Mouse (Mus musculus): Measurements from ENCODE around the gene AL732309.1. TPM values are rescaled to one million over a fixed set of nuclear protein-coding genes. Genes with fewer than 3 reads are reported as not detected.

The AL732309.1 gene
- polyA plus RNA-seq, 1 experiment from 2014 or later = 4.0 TPM

- Histone ChIP-seq H3K27ac (replicated peaks; ENCODE audit: low read depth, low read length) (no peak overlapping the region), H3K9ac (ENCODE audit: low read length) (no peak overlapping the region), H3K4me2 (ENCODE audit: low read depth, severe bottlenecking) (no peak overlapping the region; the same call in 1 of the 2 replicates), H3K9me3 (ENCODE audit: control insufficient read depth, low read length) (no peaks in the 10 kb centered on the region), H3K4me1 (ENCODE audit: control insufficient read depth, insufficient read depth, low read length) (peaks cover 11% of the 10 kb centered on the region; the same call in 1 of the 2 replicates), H3K4me3 (ENCODE audit: low read depth, low read length) (no peak overlapping the region), H3K36me3 (ENCODE audit: control insufficient read depth, insufficient read depth, low read length) (no peaks in the 10 kb centered on the region), H3K27me3 (ENCODE audit: control insufficient read depth, insufficient read depth, low read length) (peaks cover 29% of the 10 kb centered on the region)
- WGBS = 88% methylated on average over 3 of the region's 3 CpGs
- DNase-seq (ENCODE audit: low spot score) = no peak
- ATAC-seq (ENCODE audit: insufficient number of reproducible peaks, low FRiP score, low TSS enrichment, low read depth) = no peak
These were observed 6.9 kb downstream of the AL732309.1 start for GRCm38 (mm10) chr2:25239766-25240165.

DNA sequence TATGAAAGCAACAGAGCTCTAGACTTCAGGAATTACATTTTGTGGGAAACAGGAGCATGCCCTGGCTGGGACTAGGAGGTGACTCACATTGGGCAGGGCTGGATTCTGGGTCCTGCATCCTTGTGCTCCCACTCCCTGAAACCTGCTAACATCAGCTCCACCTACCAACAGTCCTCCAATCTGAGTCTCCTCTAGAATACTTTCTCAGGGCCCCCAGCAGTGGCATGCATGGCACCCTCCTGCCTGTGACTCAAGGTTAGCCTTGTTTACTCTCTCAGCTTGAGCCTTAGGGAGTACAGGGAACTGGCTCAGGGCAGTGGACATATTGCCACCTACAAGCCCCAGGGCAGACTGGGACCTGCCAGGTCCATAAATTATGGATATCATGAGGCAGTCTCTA, 8.6 kb downstream of the AL732309.1 start:
- Histone ChIP-seq H3K4me3 (ENCODE audit: low read depth, low read length) (no peak overlapping the region), H3K36me3 (ENCODE audit: control insufficient read depth, insufficient read depth, low read length) (no peaks in the 10 kb centered on the region), H3K4me1 (ENCODE audit: control insufficient read depth, insufficient read depth, low read length) (peaks cover 11% of the 10 kb centered on the region; the same call in 1 of the 2 replicates), H3K4me2 (ENCODE audit: low read depth, severe bottlenecking) (no peak overlapping the region), H3K9me3 (ENCODE audit: control insufficient read depth, low read length) (no peaks in the 10 kb centered on the region), H3K27ac (replicated peaks; ENCODE audit: low read depth, low read length) (no peak overlapping the region), H3K27me3 (ENCODE audit: control insufficient read depth, insufficient read depth, low read length) (peaks cover 23% of the 10 kb centered on the region), H3K9ac (ENCODE audit: low read length) (no peak overlapping the region)
- ATAC-seq (ENCODE audit: insufficient number of reproducible peaks, low FRiP score, low TSS enrichment, low read depth) (no peak), DNase-seq (ENCODE audit: low spot score) (no peak)

DNA sequence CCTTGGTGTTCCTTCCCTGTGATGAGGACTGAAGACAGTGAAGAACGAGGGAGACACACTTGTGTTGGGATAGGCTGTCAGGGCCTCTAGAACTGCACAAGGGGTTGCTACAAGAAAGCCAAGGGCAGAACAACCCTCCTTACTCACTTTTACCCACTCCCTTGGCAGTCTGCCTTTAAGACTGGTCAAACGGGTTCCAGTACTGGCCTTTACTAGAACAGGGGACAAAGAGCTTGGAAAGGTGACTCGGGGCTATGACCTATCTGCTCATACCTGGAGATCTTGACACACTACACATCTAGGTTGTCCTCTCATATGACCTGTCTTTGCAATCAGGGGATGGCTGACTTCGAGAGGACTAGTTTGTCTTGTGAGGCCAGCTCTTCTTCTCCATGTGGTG, 9.1 kb downstream of the AL732309.1 start:
- Histone ChIP-seq H3K9ac (ENCODE audit: low read length) (no peak overlapping the region), H3K9me3 (ENCODE audit: control insufficient read depth, low read length) (no peaks in the 10 kb centered on the region), H3K4me2 (ENCODE audit: low read depth, severe bottlenecking) (no peak overlapping the region), H3K27ac (replicated peaks; ENCODE audit: low read depth, low read length) (no peak overlapping the region), H3K4me3 (ENCODE audit: low read depth, low read length) (no peak overlapping the region), H3K27me3 (ENCODE audit: control insufficient read depth, insufficient read depth, low read length) (peaks cover 18% of the 10 kb centered on the region), H3K4me1 (ENCODE audit: control insufficient read depth, insufficient read depth, low read length) (peaks cover 11% of the 10 kb centered on the region; the same call in 1 of the 2 replicates), H3K36me3 (ENCODE audit: control insufficient read depth, insufficient read depth, low read length) (no peaks in the 10 kb centered on the region)
- ATAC-seq (ENCODE audit: insufficient number of reproducible peaks, low FRiP score, low TSS enrichment, low read depth) (no peak), DNase-seq (ENCODE audit: low spot score) (no peak)
- WGBS = 61% methylated on average over 4 of the region's 4 CpGs

DNA sequence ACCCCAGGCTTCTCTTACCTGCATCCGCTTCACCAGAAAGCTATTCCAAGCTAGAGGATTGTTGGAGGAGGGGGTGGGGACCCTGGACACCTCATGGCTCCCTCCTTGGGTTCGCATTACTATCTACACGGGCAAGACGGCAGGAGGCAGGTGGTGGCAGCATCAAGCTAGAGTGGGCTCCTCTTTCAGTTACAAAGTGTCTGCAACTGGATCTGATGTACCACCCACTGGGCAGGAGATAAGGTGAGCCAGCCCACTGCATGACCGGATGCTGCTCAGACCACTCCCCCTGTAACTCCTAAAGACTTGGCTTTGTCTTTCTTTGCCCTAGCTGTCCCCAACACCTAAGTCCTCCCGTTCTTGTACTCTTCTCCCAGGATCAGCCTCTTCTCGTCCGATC, 10.0 kb downstream of the AL732309.1 start, which contains the start of gene Rnf224:
Rnf224 (minus strand) TSS at position 174 of the 400 bp plus-strand sequence.
- H3K4me2 ChIP-seq (ENCODE audit: low read depth, severe bottlenecking) = no peak within 1 kb of the TSS
- no peak within 1 kb of the TSS for H3K4me3 ChIP-seq (ENCODE audit: low read depth, low read length)
- no peak within 1 kb of the TSS for H3K27ac ChIP-seq (replicated peaks; ENCODE audit: low read depth, low read length)
- H3K9me3 ChIP-seq (ENCODE audit: control insufficient read depth, low read length) = no peaks in the 10 kb centered on the region
- DNase-seq (ENCODE audit: low spot score) (no peak), ATAC-seq (ENCODE audit: insufficient number of reproducible peaks, low FRiP score, low TSS enrichment, low read depth) (no peak)
- peaks cover 8% of the 10 kb centered on the region; the same call in 1 of the 2 replicates for H3K4me1 ChIP-seq (ENCODE audit: control insufficient read depth, insufficient read depth, low read length)
- H3K27me3 ChIP-seq (ENCODE audit: control insufficient read depth, insufficient read depth, low read length) = peaks cover 10% of the 10 kb centered on the region
- 34% methylated on average over 8 of the region's 8 CpGs for WGBS
- H3K9ac ChIP-seq (ENCODE audit: low read length) = no peak within 1 kb of the TSS
- no peaks in the 10 kb centered on the region for H3K36me3 ChIP-seq (ENCODE audit: control insufficient read depth, insufficient read depth, low read length)

DNA sequence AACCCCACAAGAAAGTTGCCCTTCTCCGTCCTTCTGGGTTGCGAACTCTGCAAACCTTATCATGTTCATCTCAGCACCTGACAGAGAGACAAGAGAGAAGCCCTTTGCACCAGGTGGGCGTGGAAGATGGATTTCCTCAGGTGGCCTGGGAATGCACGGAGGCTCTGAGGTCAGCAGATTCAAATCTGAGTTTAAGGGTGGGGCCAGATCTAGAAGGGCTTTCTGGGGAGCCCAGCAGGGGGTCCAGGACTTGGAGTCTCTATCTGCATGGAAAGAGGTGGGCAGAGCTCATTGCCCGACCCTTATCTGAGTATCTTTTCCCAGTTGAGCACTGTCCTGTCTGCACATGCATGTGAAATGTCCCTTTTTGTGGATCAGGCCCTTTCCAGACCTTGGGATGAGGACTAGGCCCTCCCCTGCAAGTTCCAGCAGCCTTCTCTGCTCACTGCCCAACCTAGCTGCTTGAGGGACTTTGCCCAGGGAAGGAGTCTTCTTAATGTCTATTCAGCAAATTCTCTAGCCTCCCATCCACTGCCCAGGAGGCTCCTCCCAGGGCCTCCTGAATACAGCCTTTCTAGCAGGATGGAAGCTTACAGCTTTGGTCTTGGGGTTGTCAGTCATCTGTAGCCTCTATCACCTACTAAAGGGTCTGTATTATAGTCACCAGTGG, 12.0 kb downstream of the AL732309.1 start:
- Histone ChIP-seq H3K9me3 (ENCODE audit: control insufficient read depth, low read length) (no peaks in the 10 kb centered on the region), H3K4me2 (ENCODE audit: low read depth, severe bottlenecking) (no peak overlapping the region), H3K9ac (ENCODE audit: low read length) (no peak overlapping the region), H3K27me3 (ENCODE audit: control insufficient read depth, insufficient read depth, low read length) (peaks cover 2% of the 10 kb centered on the region; the same call in 1 of the 2 replicates), H3K36me3 (ENCODE audit: control insufficient read depth, insufficient read depth, low read length) (no peaks in the 10 kb centered on the region), H3K4me3 (ENCODE audit: low read depth, low read length) (no peak overlapping the region), H3K4me1 (ENCODE audit: control insufficient read depth, insufficient read depth, low read length) (no peaks in the 10 kb centered on the region), H3K27ac (replicated peaks; ENCODE audit: low read depth, low read length) (no peak overlapping the region)
- DNase-seq (ENCODE audit: low spot score) = no peak
- WGBS = 71% methylated on average over 5 of the region's 5 CpGs
- ATAC-seq (ENCODE audit: insufficient number of reproducible peaks, low FRiP score, low TSS enrichment, low read depth) = no peak

GRCm38 (mm10) chr2:25234050-25234449, 12.6 kb downstream of the AL732309.1 start, which contains the start of gene Slc34a3:
Gene Slc34a3 (minus strand): TSS chr2:25234364.
- H3K4me3 ChIP-seq (ENCODE audit: low read depth, low read length) = no peak within 1 kb of the TSS
- H3K4me2 ChIP-seq (ENCODE audit: low read depth, severe bottlenecking) = no peak within 1 kb of the TSS
- no peak within 1 kb of the TSS for H3K27ac ChIP-seq (replicated peaks; ENCODE audit: low read depth, low read length)
- DNase-seq (ENCODE audit: low spot score) = no peak
- no peak for ATAC-seq (ENCODE audit: insufficient number of reproducible peaks, low FRiP score, low TSS enrichment, low read depth)
- WGBS = 94% methylated on average over 3 of the region's 3 CpGs
- no peak within 1 kb of the TSS for H3K9ac ChIP-seq (ENCODE audit: low read length)
- no peaks in the 10 kb centered on the region for H3K9me3 ChIP-seq (ENCODE audit: control insufficient read depth, low read length)
- no peaks in the 10 kb centered on the region for H3K4me1 ChIP-seq (ENCODE audit: control insufficient read depth, insufficient read depth, low read length)
- H3K27me3 ChIP-seq (ENCODE audit: control insufficient read depth, insufficient read depth, low read length) = peaks cover under 1% of the 10 kb centered on the region; the same call in 1 of the 2 replicates
- no peaks in the 10 kb centered on the region for H3K36me3 ChIP-seq (ENCODE audit: control insufficient read depth, insufficient read depth, low read length)

DNA sequence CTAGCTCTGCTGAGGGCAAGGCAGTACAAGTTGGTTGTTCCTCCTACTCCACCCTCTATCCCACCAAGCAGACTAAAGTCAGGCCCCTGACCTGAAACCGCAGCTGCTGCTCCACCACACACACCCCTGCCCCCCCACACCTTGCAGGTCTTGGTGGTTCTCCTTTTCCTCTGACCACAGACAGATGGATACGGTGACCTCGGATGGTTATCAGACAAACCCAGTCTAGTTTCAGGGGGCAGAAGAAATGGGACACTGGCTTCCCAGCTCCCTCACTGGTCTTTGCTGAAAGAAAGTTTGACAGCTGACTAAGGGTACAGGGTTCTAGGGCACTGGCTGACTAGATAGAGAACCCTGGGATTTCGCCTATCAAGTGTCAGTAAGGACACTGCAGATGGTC, 13.2 kb downstream of the AL732309.1 start:
- no peak for ATAC-seq (ENCODE audit: insufficient number of reproducible peaks, low FRiP score, low TSS enrichment, low read depth)
- Histone ChIP-seq H3K4me3 (ENCODE audit: low read depth, low read length) (no peak overlapping the region), H3K9ac (ENCODE audit: low read length) (no peak overlapping the region), H3K4me2 (ENCODE audit: low read depth, severe bottlenecking) (no peak overlapping the region), H3K27me3 (ENCODE audit: control insufficient read depth, insufficient read depth, low read length) (no peaks in the 10 kb centered on the region), H3K4me1 (ENCODE audit: control insufficient read depth, insufficient read depth, low read length) (no peaks in the 10 kb centered on the region), H3K27ac (replicated peaks; ENCODE audit: low read depth, low read length) (no peak overlapping the region), H3K9me3 (ENCODE audit: control insufficient read depth, low read length) (no peaks in the 10 kb centered on the region), H3K36me3 (ENCODE audit: control insufficient read depth, insufficient read depth, low read length) (no peaks in the 10 kb centered on the region)
- no peak for DNase-seq (ENCODE audit: low spot score)
- 74% methylated on average over 4 of the region's 4 CpGs for WGBS

DNA sequence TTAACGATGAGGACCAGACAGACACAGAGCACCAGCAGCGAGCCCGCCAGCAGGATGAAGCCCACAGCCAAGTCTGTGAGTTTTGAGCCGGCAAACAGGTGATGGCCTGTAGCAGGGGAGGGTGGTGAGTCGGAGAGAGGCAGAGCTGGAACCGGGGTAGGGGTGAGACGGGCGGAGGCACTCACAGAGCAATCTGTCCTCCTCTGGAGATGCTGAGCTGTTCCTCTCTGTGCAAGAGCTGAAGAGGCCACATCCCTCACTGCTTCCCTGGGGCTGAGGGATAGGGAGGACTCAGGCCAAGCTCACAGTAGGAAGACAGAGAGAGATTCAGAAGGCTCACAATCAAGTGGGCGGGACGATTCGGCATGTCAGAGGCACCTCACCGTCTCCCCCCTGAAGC, 15.6 kb downstream of the AL732309.1 start:
- Histone ChIP-seq H3K4me1 (ENCODE audit: control insufficient read depth, insufficient read depth, low read length) (no peaks in the 10 kb centered on the region), H3K27ac (replicated peaks; ENCODE audit: low read depth, low read length) (no peak overlapping the region), H3K4me3 (ENCODE audit: low read depth, low read length) (no peak overlapping the region), H3K4me2 (ENCODE audit: low read depth, severe bottlenecking) (no peak overlapping the region), H3K9me3 (ENCODE audit: control insufficient read depth, low read length) (no peaks in the 10 kb centered on the region), H3K9ac (ENCODE audit: low read length) (no peak overlapping the region), H3K36me3 (ENCODE audit: control insufficient read depth, insufficient read depth, low read length) (no peaks in the 10 kb centered on the region), H3K27me3 (ENCODE audit: control insufficient read depth, insufficient read depth, low read length) (no peaks in the 10 kb centered on the region)
- DNase-seq (ENCODE audit: low spot score) (no peak), ATAC-seq (ENCODE audit: insufficient number of reproducible peaks, low FRiP score, low TSS enrichment, low read depth) (no peak)
- 57% methylated on average over 12 of the region's 12 CpGs for WGBS

Measured in limb, embryonic 11.5 days (tissue).